Mouse (Mus musculus): Measurements from ENCODE around the gene E130114P18Rik.

GRCm38 (mm10) chr4:97673854-97674510 lies 103.9 kb downstream of the E130114P18Rik start:
- TF ChIP-seq POLR2A (IDR thresholded peaks at IDR 0.05; ENCODE audit: borderline replicate concordance, extremely low read depth, insufficient read depth, insufficient read length, poor library complexity, severe bottlenecking) (no peak), CTCF (IDR thresholded peaks at IDR 0.05; ENCODE audit: borderline replicate concordance, extremely low read depth, insufficient read depth, insufficient read length) (no peak)
